Mouse (Mus musculus) heart, adult 2 months (tissue): ENCODE measurements around the gene Tlk2.

Experiments
- CTCF ChIP-seq: fragments of 200-600 bp; IDR thresholded peaks from 2 replicates; pipeline ENCODE4 v1.8.1; 2022; ENCODE audit warnings: antibody characterized with exemption, mild to moderate bottlenecking, moderate library complexity
- POLR2A ChIP-seq: fragments of 200-500 bp; IDR thresholded peaks from 2 replicates; pipeline ENCODE4 v1.6.1; 2011; ENCODE audit warnings: mild to moderate bottlenecking, low read depth, low read length, control low read depth; ENCODE audit not compliant: insufficient read depth

DNA sequence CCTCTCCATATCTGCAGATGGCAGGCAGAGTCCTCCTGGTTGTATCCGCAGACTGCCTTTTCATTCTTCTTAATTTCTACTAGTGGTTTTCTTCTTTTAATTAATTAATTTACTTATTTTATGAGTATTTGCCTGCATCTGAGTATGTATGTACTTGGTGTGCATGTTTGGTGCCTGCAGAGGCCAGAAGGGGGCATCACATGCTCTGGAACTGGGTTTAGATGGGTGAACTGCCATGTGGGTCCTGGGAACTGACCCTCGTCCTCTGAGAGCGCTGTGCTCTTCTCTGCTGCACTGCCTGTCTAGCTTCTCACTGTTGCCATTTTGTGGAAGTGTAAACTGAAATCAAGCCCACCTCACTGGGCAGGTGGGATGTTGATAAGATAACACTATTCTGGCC is 6.1 kb downstream of the Tlk2 start:
- TF ChIP-seq POLR2A: no peak
- TF ChIP-seq CTCF: peak; percentile 40
